Mouse (Mus musculus) thymus, adult 18-20 months (tissue): ENCODE data around the gene Ccin.

Experiments
- DNase-seq, 2 experiments: peaks; one replicate each; pipeline ENCODE4 v3.0.0; 2022; ENCODE audit warnings: mixed read lengths in 2 of 2

The Ccin gene

DNA sequence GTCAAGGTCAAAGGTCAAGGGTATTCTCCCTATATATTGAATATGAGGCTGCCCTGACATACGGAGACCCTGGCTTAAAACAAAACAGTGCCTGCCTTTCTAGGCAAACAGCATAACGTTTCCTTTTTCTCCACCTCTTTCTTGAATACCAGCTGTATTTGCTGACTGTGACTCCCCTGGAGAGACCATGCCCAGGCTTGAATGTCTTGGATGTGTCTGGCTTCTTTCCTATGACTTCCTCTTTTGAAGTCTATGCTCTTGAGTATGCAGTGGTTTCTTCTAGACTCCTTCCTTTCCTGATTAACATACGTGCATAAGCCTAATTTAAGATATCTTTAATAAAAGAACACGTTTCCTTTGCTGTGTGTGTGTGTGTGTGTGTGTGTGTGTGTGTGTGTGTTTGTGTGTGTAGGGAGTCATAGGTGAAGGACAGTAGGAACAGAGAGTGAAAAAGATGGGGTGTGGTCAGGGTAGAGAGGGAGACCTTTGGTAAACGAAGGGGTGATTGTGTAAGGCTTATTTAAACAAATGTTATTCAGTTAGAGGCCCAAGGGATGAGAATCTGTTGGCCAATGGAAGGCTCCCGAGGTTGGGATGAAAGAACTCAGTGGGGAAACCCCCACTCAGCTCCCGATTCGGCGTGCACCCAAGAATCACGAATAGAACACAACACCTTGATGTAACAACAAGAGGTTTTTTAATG is 8.2 kb upstream of the Ccin start:
- no peak for DNase-seq

DNA sequence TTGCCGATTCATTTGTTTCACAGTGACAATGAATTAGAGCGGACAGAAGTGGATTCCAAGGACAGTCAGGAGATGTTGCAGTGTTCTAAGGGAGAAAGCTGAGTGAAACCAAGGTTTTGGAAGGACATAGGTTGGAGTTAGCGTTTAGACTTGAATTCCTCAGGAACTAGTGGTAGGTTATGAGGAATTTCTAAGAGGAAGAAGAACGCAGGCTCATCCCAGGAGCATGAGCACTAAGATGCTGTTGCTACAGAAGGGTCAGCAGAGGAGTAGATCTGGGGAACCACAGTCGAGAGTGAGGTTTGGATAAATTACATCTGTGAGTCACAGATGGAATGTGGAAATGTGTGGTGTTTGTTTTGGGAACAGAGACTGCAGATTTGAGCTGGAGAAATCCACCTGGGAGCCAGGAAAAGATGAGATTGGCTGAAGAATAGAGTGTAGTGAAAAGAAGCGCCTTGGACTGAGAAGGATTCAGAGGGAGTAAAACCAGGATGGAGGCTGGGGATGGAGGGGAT is 7.0 kb upstream of the Ccin start:
- DNase-seq: no peak

DNA sequence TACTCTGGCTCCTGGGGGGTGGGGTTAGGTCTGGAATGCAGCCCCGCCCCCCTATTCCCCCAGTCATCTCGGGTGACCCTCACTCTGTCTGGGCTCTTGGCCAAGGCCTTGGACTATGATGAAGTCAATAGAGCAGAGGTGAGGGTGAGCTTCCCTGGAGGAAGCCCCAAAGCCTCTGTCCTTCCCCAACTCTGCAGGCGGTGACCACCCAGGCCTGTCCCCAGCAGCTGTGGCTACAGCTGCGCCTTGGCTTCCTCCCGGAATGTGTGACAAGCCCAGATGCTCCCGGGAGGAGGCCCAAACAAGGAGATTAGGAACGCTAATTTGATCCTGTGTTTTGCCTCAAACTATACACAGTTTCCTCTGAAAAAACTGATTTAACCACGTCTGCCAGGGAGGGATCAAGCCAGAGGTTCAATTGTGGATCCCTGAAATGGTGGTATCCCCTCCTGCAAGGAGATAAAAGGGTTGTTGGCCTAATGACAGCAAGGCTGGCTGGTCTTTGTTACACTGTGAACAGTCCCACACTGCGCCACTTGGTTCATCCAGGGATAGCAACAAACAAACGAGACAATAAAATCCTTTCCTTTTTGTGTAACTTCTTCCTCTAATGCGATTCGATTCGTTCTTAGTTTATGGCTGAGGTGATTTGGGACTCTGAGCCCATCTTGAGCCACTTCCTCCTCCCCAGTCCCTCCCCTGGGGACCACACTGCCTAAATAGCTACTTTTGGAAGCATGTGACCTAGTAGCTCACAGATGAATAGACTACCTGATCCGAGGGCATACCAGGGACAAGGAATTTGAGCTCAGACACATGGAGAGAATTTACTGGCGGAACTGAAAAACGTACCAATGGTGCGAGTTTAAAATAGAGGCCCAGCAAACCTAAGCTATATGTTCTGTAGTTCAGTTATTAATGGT is 4.5 kb upstream of the Ccin start:
- no peak for DNase-seq

DNA sequence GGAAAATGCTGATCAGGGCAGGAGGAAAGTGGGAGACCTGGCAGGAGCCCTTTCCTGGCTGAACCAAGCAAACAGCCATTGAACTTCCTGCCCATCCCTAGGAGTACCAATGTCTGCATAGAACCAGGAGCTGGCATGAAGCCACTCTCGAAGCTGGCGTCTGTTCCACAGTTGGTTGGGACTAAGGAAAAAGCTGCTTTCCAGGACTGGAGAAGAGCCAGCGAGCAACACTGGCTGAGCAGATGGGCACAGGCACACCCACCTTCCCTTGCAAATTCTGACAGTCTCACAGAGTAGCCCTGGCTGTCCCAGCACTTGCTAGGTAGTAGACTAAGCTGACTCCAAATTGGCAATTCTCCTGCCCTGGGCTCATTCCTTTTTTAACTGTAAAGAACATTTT is 3.5 kb upstream of the Ccin start:
- no peak for DNase-seq

DNA sequence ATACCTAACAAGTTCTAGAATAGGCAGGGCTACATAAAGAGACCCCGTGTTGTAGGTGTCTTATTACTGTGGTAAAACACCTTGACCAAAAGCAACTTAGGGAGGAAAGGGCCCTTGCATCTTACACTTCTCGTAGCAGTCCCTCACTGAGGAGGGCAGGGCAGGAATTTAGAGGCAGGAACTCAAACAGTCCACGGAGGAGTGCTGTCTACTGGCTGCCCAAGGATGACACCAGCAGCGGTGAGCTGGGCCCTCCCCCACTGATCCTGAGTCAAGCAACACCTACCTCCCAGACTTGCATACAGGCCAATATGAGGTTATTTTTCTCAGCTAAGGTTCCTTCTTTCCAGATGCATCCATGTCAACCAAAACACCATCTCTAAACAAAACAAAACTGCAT is 3.0 kb upstream of the Ccin start:
- no peak for DNase-seq

DNA sequence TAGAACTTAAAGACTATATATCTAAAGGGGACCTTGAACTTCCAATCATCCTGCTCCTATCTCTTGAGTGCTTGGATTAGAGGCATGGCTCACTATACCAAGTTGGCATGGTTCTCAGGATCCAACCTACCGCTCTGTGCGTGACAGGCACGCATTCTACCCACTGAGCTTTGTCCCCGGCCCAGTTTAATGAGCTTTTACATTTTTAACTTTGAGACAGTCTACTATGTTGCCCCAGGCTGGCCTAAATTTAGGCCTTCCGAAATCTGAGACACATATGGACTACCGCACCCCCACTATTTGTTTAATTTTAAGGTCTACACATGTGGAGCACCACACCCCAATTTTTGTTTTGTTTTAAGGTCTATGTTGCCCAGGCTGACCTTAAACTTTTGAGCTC is 2.4 kb upstream of the Ccin start:
- no peak for DNase-seq

DNA sequence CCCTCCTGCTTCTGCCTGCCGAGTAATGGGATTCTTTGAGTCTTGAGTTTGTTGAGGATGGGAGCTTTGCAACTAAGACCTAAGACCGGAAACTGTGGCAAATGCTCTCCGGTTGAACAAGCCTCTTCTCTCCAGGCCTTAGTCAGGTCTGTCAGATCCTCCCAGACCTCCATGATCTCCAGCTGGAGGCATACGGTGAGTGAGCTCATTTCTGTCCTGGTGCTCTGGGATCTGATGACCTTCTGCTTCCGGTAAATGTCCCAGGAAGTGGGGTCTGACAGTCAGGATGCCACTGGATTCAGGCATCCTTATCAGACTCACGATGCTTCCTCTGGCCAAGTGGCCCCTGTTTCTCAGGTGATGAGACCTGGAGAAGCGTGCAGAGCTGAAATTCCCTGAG is 2.0 kb upstream of the Ccin start:
- no peak for DNase-seq

DNA sequence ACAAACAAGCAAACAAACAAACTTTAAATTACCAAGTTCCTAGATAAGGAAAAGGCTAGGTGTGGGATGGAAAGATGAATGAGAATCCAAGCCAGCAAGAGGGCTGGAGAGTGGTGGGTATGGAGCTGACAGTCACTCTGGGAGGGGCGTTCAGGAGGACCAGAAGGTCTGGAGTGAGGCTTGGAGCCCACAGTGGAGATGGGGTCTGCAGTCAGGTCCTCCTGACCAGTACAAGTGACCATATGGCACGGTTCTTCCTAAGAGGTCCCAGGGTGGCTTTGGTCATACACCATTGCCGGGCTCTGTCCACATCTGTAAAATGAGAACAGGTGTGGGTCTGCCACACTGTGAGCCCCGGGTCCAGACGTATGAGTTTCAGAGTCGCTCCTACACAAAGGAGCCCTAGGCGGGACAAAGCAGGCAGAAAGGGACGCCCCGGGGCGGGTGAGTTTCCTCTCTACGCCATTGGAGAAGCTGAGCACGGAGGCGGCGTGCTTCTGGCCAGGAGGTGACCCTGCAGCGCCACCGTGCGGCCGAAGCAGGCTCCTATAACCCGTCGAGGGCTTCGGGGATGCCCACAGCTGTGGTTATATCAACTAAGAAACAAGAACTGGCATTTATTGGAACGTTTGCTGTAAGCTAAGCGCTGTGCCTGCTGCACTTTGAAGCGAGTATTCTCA is 1.1 kb upstream of the Ccin start:
- DNase-seq: peak; percentile 83 to 85

DNA sequence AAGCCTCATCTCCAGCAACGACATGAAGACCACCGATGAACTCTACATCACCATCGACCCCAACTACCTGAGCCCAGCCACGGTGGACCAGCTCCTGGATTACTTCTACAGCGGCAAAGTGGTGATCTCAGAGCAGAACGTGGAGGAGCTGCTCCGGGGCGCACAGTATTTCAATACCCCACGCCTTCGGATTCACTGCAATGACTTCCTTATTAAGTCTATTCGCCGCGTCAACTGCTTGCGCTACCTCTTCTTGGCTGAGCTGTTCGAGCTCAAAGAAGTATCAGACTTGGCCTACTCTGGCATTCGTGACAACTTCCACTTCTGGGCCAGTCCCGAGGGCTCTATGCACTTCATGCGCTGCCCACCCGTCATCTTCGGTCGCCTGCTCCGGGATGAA is 473 bp downstream of the Ccin start:
- no peak for DNase-seq

DNA sequence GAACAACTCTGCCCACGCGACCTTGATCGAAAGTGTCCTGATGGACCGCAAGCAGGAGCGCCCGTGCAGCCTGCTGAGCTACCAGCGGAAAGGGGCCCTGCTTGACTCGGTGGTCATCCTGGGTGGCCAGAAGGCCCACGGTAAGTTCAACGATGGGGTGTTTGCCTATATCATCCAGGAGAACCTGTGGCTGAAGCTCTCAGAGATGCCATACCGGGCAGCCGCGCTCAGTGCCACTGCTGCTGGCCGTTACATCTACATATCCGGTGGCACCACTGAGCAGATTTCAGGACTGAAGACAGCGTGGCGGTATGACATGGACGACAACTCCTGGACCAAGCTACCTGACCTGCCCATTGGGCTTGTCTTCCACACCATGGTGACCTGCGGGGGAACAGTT is 1.0 kb downstream of the Ccin start:
- DNase-seq: no peak

DNA sequence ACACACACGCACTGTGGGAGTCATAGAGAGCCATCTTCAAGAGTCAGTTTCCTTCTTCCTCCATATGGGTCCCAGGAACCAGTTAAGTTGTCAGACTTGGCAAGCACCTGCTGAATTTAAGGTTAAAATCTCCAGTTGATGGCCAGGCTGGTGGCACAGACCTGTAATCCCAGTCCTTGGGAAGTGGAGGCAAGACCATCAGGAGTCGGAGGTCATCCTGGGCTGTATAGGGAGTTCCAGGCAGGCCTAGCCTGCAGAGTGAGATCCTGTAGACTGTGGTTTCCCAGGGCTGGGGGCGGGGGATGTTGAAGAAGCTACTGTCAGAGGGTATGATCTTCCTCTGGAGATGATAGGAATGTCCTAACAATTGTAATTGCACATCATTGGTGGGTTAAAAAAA is 5.7 kb downstream of the Ccin start:
- no peak for DNase-seq

DNA sequence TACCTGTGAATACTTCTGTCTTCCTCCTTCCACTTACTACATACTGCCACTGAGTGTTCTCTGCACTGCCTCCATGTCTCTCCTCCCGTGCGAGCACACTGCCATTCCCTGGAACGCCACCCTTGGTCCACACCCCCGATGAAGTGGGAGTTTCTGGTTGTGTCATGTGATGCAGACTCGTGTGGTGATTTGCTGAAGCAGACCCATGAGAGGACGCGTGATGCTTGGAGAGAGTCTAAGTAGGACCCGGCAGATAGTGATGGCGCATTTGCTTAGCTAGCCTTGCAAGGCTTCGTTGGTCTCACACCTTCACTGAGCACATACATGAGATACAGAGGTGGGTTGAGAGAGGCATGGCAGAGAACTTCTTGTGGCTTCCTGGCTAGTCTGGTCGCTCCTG is 9.8 kb downstream of the Ccin start:
- no peak for DNase-seq

DNA sequence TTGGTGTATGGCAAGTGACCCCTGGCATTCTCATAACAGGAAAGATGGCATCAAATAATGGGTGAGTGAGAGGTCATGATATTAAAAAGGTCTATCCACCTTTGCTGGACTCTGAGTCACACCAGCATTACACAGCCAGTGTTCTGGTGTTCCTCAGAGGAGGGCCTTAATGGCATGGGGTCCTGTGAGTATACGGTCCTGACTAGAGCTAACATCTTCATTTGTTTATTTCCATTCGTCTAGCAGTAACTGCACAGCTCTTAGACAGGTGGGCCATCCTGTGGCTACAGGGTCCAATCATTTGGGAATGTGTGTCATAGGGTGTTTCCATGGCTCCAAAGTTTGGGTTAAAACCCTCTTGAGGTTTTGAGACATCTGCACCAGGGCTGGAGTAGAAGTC is 11.1 kb downstream of the Ccin start:
- DNase-seq: no peak

DNA sequence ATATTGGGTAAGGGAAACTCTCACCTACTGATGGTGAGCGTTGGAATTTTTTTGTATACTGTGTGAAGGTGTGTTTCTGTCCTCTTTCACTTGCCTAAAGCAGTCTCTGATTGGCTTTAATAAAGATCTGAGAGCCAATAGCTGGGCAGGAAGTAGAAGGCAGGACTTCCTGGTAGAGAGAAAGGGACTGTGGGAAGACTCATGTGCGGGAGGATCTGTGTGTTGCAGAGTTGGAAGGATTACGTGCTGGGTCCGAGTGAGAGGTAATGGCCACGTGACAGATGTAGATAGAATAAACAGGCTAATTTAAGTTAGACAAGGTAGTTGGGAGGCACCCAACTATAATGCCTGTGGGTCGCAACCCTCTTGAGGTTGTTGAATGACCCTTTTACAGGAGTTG is 20.3 kb downstream of the Ccin start:
- no peak for DNase-seq

DNA sequence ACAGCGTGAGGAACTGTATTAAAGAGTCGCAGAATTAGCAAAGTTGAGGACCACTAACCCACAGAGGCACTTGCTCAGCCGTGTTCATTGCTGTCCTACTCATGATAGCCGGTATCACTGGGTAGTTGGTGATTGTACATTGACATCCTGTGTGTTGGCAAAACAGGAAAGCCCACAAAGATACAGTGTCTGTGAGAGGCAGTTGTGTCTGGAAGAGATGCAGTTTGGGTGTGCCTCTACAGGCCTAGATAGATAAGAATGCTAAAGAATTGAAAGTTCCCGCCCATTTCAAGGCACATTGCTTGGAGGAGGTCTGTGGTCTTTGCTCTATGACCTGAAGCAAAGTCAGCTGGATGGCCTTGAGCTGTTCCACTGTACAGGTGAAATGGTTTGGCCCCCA is 20.8 kb downstream of the Ccin start, which contains the start of gene Clta:
TSS of gene Clta (plus strand) at position 327 of the 400 bp plus-strand sequence.
- no peak for DNase-seq

DNA sequence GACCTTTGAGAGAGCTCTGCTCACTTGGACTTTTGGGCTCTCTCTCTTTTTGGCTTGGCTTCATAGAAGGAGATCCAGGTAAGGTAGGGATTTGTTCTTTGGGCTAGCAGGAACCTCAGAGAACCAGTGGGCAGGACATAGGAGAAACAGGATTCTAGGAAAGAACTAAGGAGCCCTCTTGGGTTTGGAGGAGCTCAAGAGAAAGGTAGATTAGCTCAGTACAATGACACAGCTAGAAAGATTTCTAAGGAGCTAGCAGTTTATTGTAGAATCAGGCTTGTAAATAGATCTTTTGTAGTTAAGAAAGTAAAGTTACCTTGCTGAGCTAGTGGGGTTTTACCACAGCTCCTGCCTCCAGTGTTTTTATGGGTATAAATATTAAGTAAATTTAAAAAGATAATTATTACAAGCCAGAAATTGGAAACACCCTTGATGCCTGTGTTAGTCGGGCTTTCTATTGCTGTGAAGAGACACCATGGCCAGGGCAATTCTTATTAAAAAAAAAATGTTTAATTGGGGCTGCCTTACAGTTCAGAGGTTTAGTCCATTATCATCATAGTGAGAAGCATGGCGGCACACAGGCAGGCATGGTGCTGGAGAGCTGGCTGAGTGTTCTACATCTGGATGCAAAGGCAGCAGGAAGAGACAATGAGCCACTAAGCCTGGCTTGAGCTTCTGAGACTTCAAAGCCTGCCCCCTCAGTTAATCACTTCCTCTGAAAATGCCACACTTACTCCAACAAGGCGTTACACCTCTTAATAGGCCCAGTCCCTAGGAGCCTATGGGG is 21.5 kb downstream of the Ccin start:
- DNase-seq: no peak

DNA sequence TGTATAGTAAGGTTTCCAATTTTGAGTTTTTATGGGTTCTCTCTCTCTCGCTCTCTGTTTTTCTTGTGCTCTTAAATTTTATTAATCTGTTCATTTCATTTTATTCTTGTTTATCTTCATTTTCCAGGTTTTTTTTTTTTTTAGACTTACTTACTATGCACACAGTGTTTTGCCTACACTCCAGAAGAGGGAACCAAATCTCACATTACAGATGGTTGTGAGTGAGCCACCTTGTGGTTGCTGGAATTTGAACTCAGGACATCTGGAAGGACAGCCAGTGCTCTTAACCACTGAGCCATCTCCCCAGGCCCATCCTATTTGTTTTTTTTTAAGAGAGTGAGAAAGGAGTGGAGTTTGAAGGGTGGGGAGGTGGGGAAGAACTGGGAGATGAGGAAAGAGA is 26.9 kb downstream of the Ccin start:
- DNase-seq: no peak

DNA sequence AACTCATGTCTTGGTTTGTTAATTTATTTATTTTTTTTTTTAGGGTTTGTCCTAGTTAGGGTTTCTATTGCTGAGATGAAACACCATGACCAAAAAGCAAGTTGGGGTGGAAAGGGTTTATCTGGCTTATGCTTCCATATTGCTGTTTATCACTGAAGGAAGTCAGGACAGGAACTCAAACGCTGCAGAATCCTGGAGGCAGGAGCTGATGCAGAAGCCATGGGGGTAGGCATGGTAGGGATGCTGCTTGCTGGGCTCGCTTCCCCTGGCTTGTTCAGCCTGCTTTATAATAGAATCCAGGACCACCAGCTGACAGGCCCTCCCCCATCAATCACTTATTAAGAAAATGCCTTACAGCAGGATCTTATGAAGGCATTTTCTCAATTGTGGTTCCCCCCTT is 27.6 kb downstream of the Ccin start:
- DNase-seq: no peak

DNA sequence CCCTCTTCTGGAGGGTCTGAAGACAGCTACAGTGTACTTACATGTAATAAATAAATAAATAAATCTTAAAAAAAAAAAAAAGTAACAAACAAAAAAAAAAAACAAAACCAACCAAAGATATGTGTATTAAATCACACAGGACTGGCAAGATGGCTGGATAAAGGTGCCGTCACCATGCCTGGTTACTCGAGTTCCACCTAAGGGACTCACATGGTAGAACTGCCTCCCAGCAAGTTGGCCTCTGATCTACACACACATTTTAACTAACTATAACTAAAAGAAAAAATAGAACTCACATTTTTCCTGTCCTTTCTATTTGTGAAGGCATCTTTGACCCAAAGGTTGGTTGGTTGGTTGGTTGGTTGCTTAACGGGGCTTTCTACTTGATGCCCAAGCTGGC is 28.5 kb downstream of the Ccin start:
- no peak for DNase-seq

DNA sequence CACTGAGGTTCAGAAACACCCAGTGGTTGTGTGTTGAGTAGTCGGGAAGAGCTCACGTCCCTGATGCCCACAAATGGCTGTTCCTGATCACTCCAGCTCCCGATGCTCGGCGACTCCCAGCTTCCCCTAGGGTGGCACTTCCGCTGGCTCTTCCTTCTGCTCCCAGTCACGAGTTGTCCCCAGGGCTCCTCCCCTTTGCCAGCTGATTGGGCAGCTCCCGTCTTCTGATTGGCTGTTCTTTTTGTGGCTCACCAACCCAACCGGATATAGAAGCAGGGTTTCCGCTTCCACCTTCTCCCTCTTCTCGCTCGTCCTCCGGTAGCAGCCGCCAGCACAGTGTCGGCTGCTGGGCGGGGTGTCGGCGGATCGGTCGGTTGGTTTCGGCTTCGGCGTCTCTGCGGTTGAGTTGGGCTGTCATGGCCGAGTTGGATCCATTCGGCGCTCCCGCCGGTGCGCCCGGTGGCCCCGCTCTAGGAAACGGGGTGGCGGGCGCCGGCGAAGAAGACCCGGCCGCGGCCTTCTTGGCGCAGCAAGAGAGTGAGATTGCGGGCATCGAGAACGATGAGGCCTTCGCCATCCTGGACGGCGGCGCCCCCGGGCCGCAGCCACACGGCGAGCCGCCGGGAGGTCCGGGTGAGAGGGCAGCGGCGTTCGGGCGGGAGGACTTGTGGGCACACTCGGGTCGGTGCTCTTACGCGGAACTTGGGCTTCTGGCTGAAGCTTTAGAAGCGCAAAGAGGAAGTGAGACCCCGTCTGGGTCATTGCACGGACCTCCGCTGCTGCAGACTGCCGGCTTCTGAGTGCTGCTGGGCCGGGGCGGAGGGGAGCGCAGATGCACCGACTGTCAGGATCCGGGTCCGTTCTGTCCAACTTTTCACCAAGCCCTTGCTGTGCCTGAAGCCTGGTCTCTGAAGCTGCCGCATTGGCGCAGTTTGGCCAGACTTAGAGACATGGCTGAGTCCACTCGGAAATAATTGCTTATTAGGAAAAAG is 29.4 kb downstream of the Ccin start:
- DNase-seq: peak; percentile 87 to 91

DNA sequence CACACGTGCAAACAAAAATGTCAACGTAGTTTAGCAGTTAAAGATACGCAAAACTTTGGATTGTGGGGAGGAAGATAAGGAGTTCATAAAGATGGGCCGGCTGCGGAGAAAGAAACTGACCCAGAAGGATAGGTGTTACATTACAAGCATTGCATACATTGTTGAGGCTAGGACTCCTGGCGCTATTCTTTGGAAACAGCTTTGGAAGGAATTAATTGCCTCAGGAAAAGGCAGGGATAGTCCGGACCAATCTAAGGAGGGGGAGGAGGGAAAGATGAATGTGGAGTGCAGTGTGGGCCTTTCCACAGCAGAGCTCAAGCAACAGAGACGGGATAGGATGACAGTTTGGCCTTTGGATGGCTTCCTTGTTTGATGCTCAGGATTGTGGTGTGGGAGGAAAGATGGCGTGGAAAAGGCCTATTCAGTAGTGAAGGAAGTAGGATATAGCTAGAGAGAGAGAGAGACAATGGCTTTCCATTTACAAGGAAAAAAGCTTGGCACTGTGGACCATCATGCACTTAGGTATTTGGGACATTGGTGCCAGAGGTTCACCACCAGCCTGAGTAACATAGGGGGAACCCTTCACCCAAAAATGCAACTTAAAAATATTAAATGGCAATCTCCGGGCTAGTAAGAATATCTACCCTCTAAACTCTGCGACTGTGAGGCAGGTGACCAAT is 30.2 kb downstream of the Ccin start:
- DNase-seq: no peak
